Mouse (Mus musculus): ENCODE results near the gene Tff2.

DNA sequence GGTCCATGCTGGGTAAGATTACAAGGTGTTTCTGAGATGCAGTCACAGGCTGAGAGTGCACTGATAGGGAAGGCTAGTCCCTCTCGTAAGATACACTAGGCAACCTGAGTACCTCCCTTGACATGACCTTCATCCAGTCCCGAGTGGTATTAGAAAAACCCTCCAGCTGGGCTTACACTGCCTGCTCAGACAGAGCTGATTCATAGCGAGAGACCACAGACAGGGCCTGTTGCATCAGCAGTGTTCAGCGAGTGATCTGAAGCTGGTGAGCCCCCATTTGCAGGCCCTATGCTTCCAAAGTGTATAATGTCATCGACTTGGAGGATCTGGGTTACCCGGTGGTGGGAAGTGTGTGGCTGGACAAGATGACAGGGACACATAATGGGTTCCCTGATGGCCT is 21.0 kb upstream of the Tff2 start, which contains the start of gene Tff1:
- TF ChIP-seq CTCF (IDR thresholded peaks at IDR 0.05 in 2 of 3, conservative IDR thresholded peaks at IDR 0.05 in 1 of 3; ENCODE audit: control insufficient read depth in 1 of 3, insufficient read depth in 1 of 3, low read depth in 2 of 3, low read length in 3 of 3, poor library complexity in 1 of 3, severe bottlenecking in 1 of 3) (no peak), GABPA (IDR thresholded peaks at IDR 0.05; ENCODE audit: low read depth, low read length) (no peak), MYC (IDR thresholded peaks at IDR 0.05; ENCODE audit: low read depth, low read length) (no peak), UBTF (IDR thresholded peaks at IDR 0.05; ENCODE audit: borderline replicate concordance, insufficient read depth, low read depth, low read length) (no peak), ELF1 (IDR thresholded peaks at IDR 0.05; ENCODE audit: low read depth, low read length) (no peak), E2F4 (IDR thresholded peaks at IDR 0.05; ENCODE audit: borderline replicate concordance, low read depth, low read length) (no peak), MXI1 (IDR thresholded peaks at IDR 0.05; ENCODE audit: low read depth, low read length) (no peak), POLR2A (IDR thresholded peaks at IDR 0.05; ENCODE audit: control insufficient read depth in 1 of 2, insufficient read depth in 1 of 2, low read depth in 1 of 2, low read length in 2 of 2, poor library complexity in 1 of 2) (no peak), USF1 (IDR thresholded peaks at IDR 0.05; ENCODE audit: low read depth, low read length) (no peak), EP300 (IDR thresholded peaks at IDR 0.05; ENCODE audit: low read depth in 1 of 2, low read length in 2 of 2) (no peak), ZC3H11A (IDR thresholded peaks at IDR 0.05; ENCODE audit: low read depth, low read length) (no peak), KAT2A (conservative IDR thresholded peaks at IDR 0.05; ENCODE audit: low read depth, low read length) (no peak), HCFC1 (IDR thresholded peaks at IDR 0.05; ENCODE audit: low read depth, low read length) (no peak)
